8 mouse cellular contexts compared by ENCODE assay signal in the genomic region with DNA sequence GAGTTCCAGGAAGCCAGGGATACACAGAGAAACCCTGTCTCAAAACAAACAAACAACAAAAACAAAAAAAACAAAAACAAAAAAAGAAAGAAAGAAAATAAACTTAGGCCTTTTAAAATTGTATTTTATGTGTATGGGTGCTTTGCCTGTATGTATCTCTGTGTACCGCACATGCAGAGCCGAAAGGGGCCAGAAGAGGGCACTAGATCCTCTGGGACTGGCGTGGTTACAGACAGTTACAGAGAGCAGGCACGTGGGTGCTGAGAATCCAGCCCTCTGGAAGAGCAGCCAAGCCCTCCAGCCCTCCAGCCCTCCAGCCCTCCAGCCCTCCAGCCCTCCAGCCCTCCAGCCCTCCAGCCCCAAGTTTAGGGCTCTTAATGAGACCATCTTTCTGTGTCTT. TPM values are rescaled to one million over a fixed set of nuclear protein-coding genes. Genes with fewer than 3 reads are reported as not detected.
DNase-seq lines count a peak whose midpoint lies in the region; ATAC-seq lines count a peak whose summit lies in the region.

No protein-coding gene starts in this region.

- 32% methylated on average over 4 of the region's 4 CpGs for WGBS in forebrain, embryonic 11.5 days
- WGBS in forebrain, embryonic 13.5 days, result 24% methylated on average over 4 of the region's 4 CpGs

- H3K27me3 ChIP-seq in forebrain, embryonic 11.5 days (ENCODE audit: control insufficient read depth, insufficient read depth, low read length), result no peaks in the 10 kb centered on the region
- H3K27me3 ChIP-seq in forebrain, embryonic 13.5 days, result no peaks in the 10 kb centered on the region

- no peaks in the 10 kb centered on the region for H3K4me1 ChIP-seq in forebrain, embryonic 11.5 days (replicated peaks; ENCODE audit: control insufficient read depth, insufficient read depth, low read length)
- H3K4me1 ChIP-seq in forebrain, embryonic 13.5 days, result peaks cover 3% of the 10 kb centered on the region; the same call in 1 of the 2 replicates

- H3K27ac ChIP-seq in forebrain, embryonic 11.5 days (ENCODE audit: low read depth, low read length), result no peak overlapping the region
- no peak overlapping the region for H3K27ac ChIP-seq in forebrain, embryonic 13.5 days

- no peak overlapping the region for H3K4me3 ChIP-seq in forebrain, embryonic 11.5 days (ENCODE audit: low read depth, low read length)
- H3K4me3 ChIP-seq in forebrain, embryonic 13.5 days, result no peak overlapping the region

- H3K36me3 ChIP-seq in forebrain, embryonic 11.5 days (ENCODE audit: control insufficient read depth, insufficient read depth, low read length), result no peaks in the 10 kb centered on the region
- no peaks in the 10 kb centered on the region for H3K36me3 ChIP-seq in forebrain, embryonic 13.5 days (ENCODE audit: poor library complexity, severe bottlenecking)

- DNase-seq in forebrain, embryonic 11.5 days (ENCODE audit: low spot score), result peak; percentile 70
- DNase-seq in spleen, adult 12 weeks (ENCODE audit: low spot score), result peak; percentile 37
- DNase-seq in spleen, postnatal 36 days (ENCODE audit: low spot score in 2 of 2), result no peak
- DNase-seq in embryo, embryonic 11 days, result peak; percentile 47
- peak; percentile 64 for DNase-seq in lung, postnatal 36 days
- DNase-seq in right cerebral cortex, adult 18-20 months, result no peak

- no peak overlapping the region for H3K4me2 ChIP-seq in forebrain, embryonic 11.5 days (ENCODE audit: low read depth, low read length, severe bottlenecking)
- H3K4me2 ChIP-seq in forebrain, embryonic 13.5 days, result no peak overlapping the region

- H3K9ac ChIP-seq in forebrain, embryonic 11.5 days (ENCODE audit: low read length), result no peak overlapping the region
- H3K9ac ChIP-seq in forebrain, embryonic 13.5 days, result no peak overlapping the region

- no peak for ATAC-seq in forebrain, embryonic 11.5 days (replicated peaks; ENCODE audit: low FRiP score)
- ATAC-seq in forebrain, embryonic 13.5 days, result no peak
- no peak for ATAC-seq in activated CD4-positive, CD25-positive, alpha-beta regulatory T cell, adult 4 months

- H3K9me3 ChIP-seq in forebrain, embryonic 11.5 days (ENCODE audit: control insufficient read depth, low read length), result no peaks in the 10 kb centered on the region
- no peaks in the 10 kb centered on the region for H3K9me3 ChIP-seq in forebrain, embryonic 13.5 days (replicated peaks)

RNA-seq across cellular contexts. Expression of a gene that starts 16.5 kb away (rescaled TPM):
- 1.6 TPM in 2 replicates for polyA plus RNA-seq in forebrain, embryonic 11.5 days (2014; fragmentation: Nextera tagmentation; extraction: Ambion mirVana)
- polyA plus RNA-seq in forebrain, embryonic 13.5 days (2015; fragmentation: Nextera tagmentation; extraction: Ambion mirVana), result 1.8 and 1.9 TPM in 2 replicates
- polyA plus RNA-seq in activated CD4-positive, CD25-positive, alpha-beta regulatory T cell, adult 4 months (2017; shearing (Covaris generic)), result 1 to 10 TPM; 3.4 TPM

RNA-seq across cellular contexts. Expression of a gene that starts 16.7 kb away (rescaled TPM):
- not detected in 2 replicates for polyA plus RNA-seq in forebrain, embryonic 11.5 days (2014; fragmentation: Nextera tagmentation; extraction: Ambion mirVana)
- polyA plus RNA-seq in forebrain, embryonic 13.5 days (2015; fragmentation: Nextera tagmentation; extraction: Ambion mirVana), result 0.08 TPM in 1 of 2 replicates, not detected in the other
- polyA plus RNA-seq in activated CD4-positive, CD25-positive, alpha-beta regulatory T cell, adult 4 months (2017; shearing (Covaris generic)), result not detected

Comparison
In these comparisons a context has a peak if more than half of its experiments do, and no peak if none do; other contexts are left out.
1. DNase-seq: peak in forebrain, embryonic 11.5 days (single experiment), spleen, adult 12 weeks (single experiment), embryo, embryonic 11 days (single experiment) and lung, postnatal 36 days (single experiment); none in spleen, postnatal 36 days (0 of 2) and right cerebral cortex, adult 18-20 months (single experiment).